Mouse (Mus musculus) hindbrain, embryonic 15.5 days (tissue): ENCODE data around the gene Rnf223. TPM values are rescaled to one million over a fixed set of nuclear protein-coding genes. Genes with fewer than 3 reads are reported as not detected.

Experiments
- ATAC-seq: fragments of 200-750 bp; cut with Nextera tagmentation; 2 replicates; pipeline ENCODE4 v1.8.0; 2017; ENCODE audit warnings: low read depth, moderate number of reproducible peaks, moderate TSS enrichment; ENCODE audit not compliant: low FRiP score
- H3K27ac ChIP-seq: fragments of 300-500 bp; sonication (generic); replicated peaks from 2 replicates; pipeline ENCODE4 v1.5.1; 2015; ENCODE audit warnings: mild to moderate bottlenecking, inconsistent platforms
- H3K27me3 ChIP-seq: fragments of 300-500 bp; sonication (generic); 2 replicates; pipeline ENCODE4 v1.6.1; 2015; ENCODE audit warnings: control low read depth, inconsistent platforms
- H3K36me3 ChIP-seq: fragments of 300-500 bp; sonication (generic); 2 replicates; pipeline ENCODE4 v1.6.1; 2015; ENCODE audit warnings: control low read depth, inconsistent platforms
- H3K4me1 ChIP-seq: fragments of 300-500 bp; sonication (generic); replicated peaks from 2 replicates; pipeline ENCODE4 v1.6.1; 2015; ENCODE audit warnings: control low read depth, inconsistent platforms
- H3K4me2 ChIP-seq: fragments of 300-500 bp; sonication (generic); 2 replicates; pipeline ENCODE4 v1.6.1; 2015; ENCODE audit warnings: moderate library complexity, mild to moderate bottlenecking, inconsistent platforms
- H3K4me3 ChIP-seq: fragments of 300-500 bp; sonication (generic); 2 replicates; pipeline ENCODE4 v1.5.1; 2015; ENCODE audit warnings: mild to moderate bottlenecking, inconsistent platforms
- H3K9ac ChIP-seq: fragments of 300-500 bp; sonication (generic); 2 replicates; pipeline ENCODE4 v1.6.1; 2015; ENCODE audit warnings: inconsistent platforms
- H3K9me3 ChIP-seq: fragments of 300-500 bp; sonication (generic); 2 replicates; pipeline ENCODE4 v1.6.1; 2016; ENCODE audit warnings: control low read depth, inconsistent platforms
- WGBS: fragments of 180-500 bp; shearing (Covaris S2); methylation state at CpG from one replicate; pipeline ENCODE4 v1.1.7; 2015; 5-methylcytosine and 5-hydroxymethylcytosine counted together
- polyA plus RNA-seq: library from polyadenylated mRNA; unstranded; fragments of >200 nt; fragmentation: Nextera tagmentation; extraction: Ambion mirVana; gene quantifications from 2 replicates; pipeline ENCODE4 v1.2.1, GENCODE M21; 2015

The Rnf223 gene
- polyA plus RNA-seq = 0.43 and 0.53 TPM in 2 replicates

- Histone ChIP-seq H3K4me3 (no peak within 1 kb of the TSS), H3K9ac (no peak within 1 kb of the TSS), H3K4me1 (no peaks in the 10 kb centered on the region), H3K9me3 (no peaks in the 10 kb centered on the region), H3K27me3 (no peaks in the 10 kb centered on the region), H3K27ac (no peak within 1 kb of the TSS), H3K36me3 (peaks cover 8% of the 10 kb centered on the region), H3K4me2 (no peak within 1 kb of the TSS)
- WGBS = 86% methylated on average over 15 of the region's 15 CpGs
- no peak for ATAC-seq
Observed at GRCm38 (mm10) chr4:156130436-156130835, at the start of gene Rnf223. Gene Rnf223, plus strand, starts transcription at chr4:156130513.

GRCm38 (mm10) chr4:156082621-156083234, 47.6 kb upstream of the Rnf223 start:
- Histone ChIP-seq H3K4me1 (peaks cover 5% of the 10 kb centered on the region), H3K4me3 (no peak overlapping the region), H3K9me3 (no peaks in the 10 kb centered on the region), H3K9ac (no peak overlapping the region), H3K4me2 (no peak overlapping the region), H3K36me3 (no peaks in the 10 kb centered on the region), H3K27ac (no peak overlapping the region), H3K27me3 (peaks cover 6% of the 10 kb centered on the region)
- 68% methylated on average over 4 of the region's 4 CpGs for WGBS
- ATAC-seq = no peak

GRCm38 (mm10) chr4:156083348-156083747, 47.0 kb upstream of the Rnf223 start:
- no peak overlapping the region for H3K27ac ChIP-seq
- peaks cover under 1% of the 10 kb centered on the region; the same call in 1 of the 2 replicates for H3K27me3 ChIP-seq
- no peak overlapping the region for H3K4me3 ChIP-seq
- no peak overlapping the region for H3K4me2 ChIP-seq
- no peak overlapping the region for H3K9ac ChIP-seq
- WGBS = 77% methylated on average over 5 of the region's 5 CpGs
- no peak for ATAC-seq
- H3K36me3 ChIP-seq = no peaks in the 10 kb centered on the region
- no peaks in the 10 kb centered on the region for H3K9me3 ChIP-seq
- H3K4me1 ChIP-seq = no peaks in the 10 kb centered on the region

GRCm38 (mm10) chr4:156084096-156084879, 46.0 kb upstream of the Rnf223 start:
- Histone ChIP-seq H3K4me1 (no peaks in the 10 kb centered on the region), H3K36me3 (no peaks in the 10 kb centered on the region), H3K4me3 (no peak overlapping the region), H3K9me3 (no peaks in the 10 kb centered on the region), H3K27ac (no peak overlapping the region), H3K27me3 (no peaks in the 10 kb centered on the region), H3K9ac (no peak overlapping the region), H3K4me2 (no peak overlapping the region)
- 86% methylated on average over 9 of the region's 9 CpGs for WGBS
- ATAC-seq = no peak

GRCm38 (mm10) chr4:156085256-156085655, 45.1 kb upstream of the Rnf223 start:
- no peaks in the 10 kb centered on the region for H3K27me3 ChIP-seq
- no peak for ATAC-seq
- H3K4me1 ChIP-seq = no peaks in the 10 kb centered on the region
- H3K4me2 ChIP-seq = no peak overlapping the region
- H3K27ac ChIP-seq = no peak overlapping the region
- no peaks in the 10 kb centered on the region for H3K9me3 ChIP-seq
- WGBS = 85% methylated on average over 8 of the region's 8 CpGs
- H3K9ac ChIP-seq = no peak overlapping the region
- H3K4me3 ChIP-seq = no peak overlapping the region
- H3K36me3 ChIP-seq = no peaks in the 10 kb centered on the region

- H3K4me3 ChIP-seq = no peak overlapping the region
- no peak for ATAC-seq
- H3K36me3 ChIP-seq = no peaks in the 10 kb centered on the region
- H3K4me2 ChIP-seq = no peak overlapping the region
- H3K9me3 ChIP-seq = no peaks in the 10 kb centered on the region
- H3K27ac ChIP-seq = no peak overlapping the region
- H3K9ac ChIP-seq = no peak overlapping the region
- WGBS = 50% methylated on average over 5 of the region's 5 CpGs
- no peaks in the 10 kb centered on the region for H3K4me1 ChIP-seq
- H3K27me3 ChIP-seq = no peaks in the 10 kb centered on the region
Observed at GRCm38 (mm10) chr4:156087398-156088087, 42.8 kb upstream of the Rnf223 start.

GRCm38 (mm10) chr4:156091236-156091635, 39.1 kb upstream of the Rnf223 start:
- Histone ChIP-seq H3K4me3 (no peak overlapping the region), H3K4me1 (no peaks in the 10 kb centered on the region), H3K36me3 (no peaks in the 10 kb centered on the region), H3K4me2 (no peak overlapping the region), H3K27me3 (no peaks in the 10 kb centered on the region), H3K9ac (no peak overlapping the region), H3K27ac (no peak overlapping the region), H3K9me3 (no peaks in the 10 kb centered on the region)
- 79% methylated on average over 1 of the region's 1 CpGs for WGBS
- no peak for ATAC-seq

- Histone ChIP-seq H3K36me3 (no peaks in the 10 kb centered on the region), H3K9me3 (no peaks in the 10 kb centered on the region), H3K27ac (no peak overlapping the region), H3K4me2 (no peak overlapping the region), H3K27me3 (no peaks in the 10 kb centered on the region), H3K4me1 (no peaks in the 10 kb centered on the region), H3K9ac (no peak overlapping the region), H3K4me3 (no peak overlapping the region)
- 92% methylated on average over 1 of the region's 1 CpGs for WGBS
- no peak for ATAC-seq
Observed at GRCm38 (mm10) chr4:156092765-156093164, 37.5 kb upstream of the Rnf223 start.

- Histone ChIP-seq H3K4me3 (no peak overlapping the region), H3K4me1 (no peaks in the 10 kb centered on the region), H3K27me3 (no peaks in the 10 kb centered on the region), H3K9me3 (no peaks in the 10 kb centered on the region), H3K27ac (no peak overlapping the region), H3K36me3 (no peaks in the 10 kb centered on the region), H3K4me2 (no peak overlapping the region), H3K9ac (no peak overlapping the region)
- WGBS = 83% methylated on average over 5 of the region's 5 CpGs
- ATAC-seq = no peak
Observed at GRCm38 (mm10) chr4:156093758-156094157, 36.6 kb upstream of the Rnf223 start.

- Histone ChIP-seq H3K9me3 (no peaks in the 10 kb centered on the region), H3K4me1 (no peaks in the 10 kb centered on the region), H3K36me3 (no peaks in the 10 kb centered on the region), H3K4me3 (no peak overlapping the region), H3K9ac (no peak overlapping the region), H3K27ac (no peak overlapping the region), H3K27me3 (no peaks in the 10 kb centered on the region), H3K4me2 (no peak overlapping the region)
- ATAC-seq = no peak
- WGBS = 96% methylated on average over 1 of the region's 1 CpGs
Observed at GRCm38 (mm10) chr4:156096191-156096590, 34.1 kb upstream of the Rnf223 start.

- Histone ChIP-seq H3K4me3 (no peak overlapping the region), H3K9ac (no peak overlapping the region), H3K36me3 (no peaks in the 10 kb centered on the region), H3K27ac (no peak overlapping the region), H3K9me3 (no peaks in the 10 kb centered on the region), H3K4me1 (no peaks in the 10 kb centered on the region), H3K27me3 (no peaks in the 10 kb centered on the region), H3K4me2 (no peak overlapping the region)
- 72% methylated on average over 9 of the region's 9 CpGs for WGBS
- ATAC-seq = no peak
Observed at GRCm38 (mm10) chr4:156097770-156098366, 32.4 kb upstream of the Rnf223 start.

GRCm38 (mm10) chr4:156099427-156099826, 30.9 kb upstream of the Rnf223 start:
- WGBS = 68% methylated on average over 6 of the region's 6 CpGs
- no peaks in the 10 kb centered on the region for H3K4me1 ChIP-seq
- no peak for ATAC-seq

More at GRCm38 (mm10) chr4:156099427-156099826, 30.9 kb upstream of the Rnf223 start:
- H3K27ac ChIP-seq = no peak overlapping the region
- H3K4me2 ChIP-seq = no peak overlapping the region
- H3K9me3 ChIP-seq = no peaks in the 10 kb centered on the region
- H3K36me3 ChIP-seq = no peaks in the 10 kb centered on the region
- H3K4me3 ChIP-seq = no peak overlapping the region
- H3K27me3 ChIP-seq = no peaks in the 10 kb centered on the region
- no peak overlapping the region for H3K9ac ChIP-seq
